Mouse (Mus musculus) bone marrow macrophage, adult 2 months (primary cell): ENCODE data around the gene B3gntl1.

Experiments used
- CTCF ChIP-seq: IDR thresholded peaks from 2 replicates; pipeline ENCODE4 v1.5.1; 2012; ENCODE audit warnings: low read depth, mild to moderate bottlenecking, low read length, moderate library complexity
- POLR2A ChIP-seq: IDR thresholded peaks from 2 replicates; pipeline ENCODE4 v1.6.1; 2012; ENCODE audit warnings: mild to moderate bottlenecking, low read depth, low read length, borderline replicate concordance

DNA sequence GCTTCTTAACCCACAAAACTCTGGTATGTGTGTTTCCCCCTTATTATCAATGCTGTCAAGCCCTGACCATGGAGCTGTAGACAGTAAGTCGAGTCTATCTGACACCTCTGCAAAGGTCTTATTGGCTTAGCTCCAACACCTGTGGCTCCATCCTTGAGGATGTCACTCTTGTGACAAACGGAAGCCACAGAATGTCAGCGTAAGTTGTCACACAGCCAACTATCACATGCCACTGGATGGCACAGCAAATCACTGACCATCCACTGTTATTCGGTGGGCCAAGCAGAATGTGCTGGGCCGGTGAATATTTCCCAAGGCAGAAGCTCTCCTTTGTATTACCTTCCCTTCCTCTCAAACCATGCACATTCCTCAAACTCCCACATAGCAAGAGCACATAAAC lies 24.8 kb downstream of the B3gntl1 start:
- TF ChIP-seq POLR2A (no peak), CTCF (no peak)
